Mouse (Mus musculus) hindbrain, embryonic 11.5 days (tissue): ENCODE data around the gene Arhgef6. TPM values are rescaled to one million over a fixed set of nuclear protein-coding genes. Genes with fewer than 3 reads are reported as not detected.

Source experiments
- ATAC-seq: fragments of 200-750 bp; cut with Nextera tagmentation; 2 replicates; pipeline ENCODE4 v1.8.0; 2017; ENCODE audit warnings: mild to moderate bottlenecking, moderate TSS enrichment, moderate library complexity; ENCODE audit not compliant: low FRiP score
- DNase-seq: peaks from one replicate; pipeline ENCODE4 v3.0.0-alpha.2; 2015; ENCODE audit warnings: low spot score
- H3K27ac ChIP-seq: fragments of 300-500 bp; sonication (generic); 2 replicates; pipeline ENCODE4 v1.5.1; 2014; ENCODE audit warnings: mild to moderate bottlenecking, low read depth, low read length
- H3K27me3 ChIP-seq: fragments of 300-500 bp; sonication (generic); 2 replicates; pipeline ENCODE4 v1.6.1; 2014; ENCODE audit warnings: mild to moderate bottlenecking, low read length, moderate library complexity, mixed read lengths; ENCODE audit not compliant: control insufficient read depth, insufficient read depth
- H3K36me3 ChIP-seq: fragments of 300-500 bp; sonication (generic); 2 replicates; pipeline ENCODE4 v1.6.1; 2014; ENCODE audit warnings: mild to moderate bottlenecking, low read length, moderate library complexity, mixed read lengths; ENCODE audit not compliant: control insufficient read depth, insufficient read depth
- H3K4me1 ChIP-seq: fragments of 300-500 bp; sonication (generic); replicated peaks from 2 replicates; pipeline ENCODE4 v1.6.1; 2014; ENCODE audit warnings: low read length, mixed read lengths; ENCODE audit not compliant: control insufficient read depth, insufficient read depth
- H3K4me2 ChIP-seq: fragments of 300-500 bp; sonication (generic); replicated peaks from 2 replicates; pipeline ENCODE4 v1.6.1; 2014; ENCODE audit warnings: mild to moderate bottlenecking, low read depth, low read length
- H3K4me3 ChIP-seq: fragments of 300-500 bp; sonication (generic); 2 replicates; pipeline ENCODE4 v1.5.1; 2014; ENCODE audit warnings: low read depth, low read length
- H3K9ac ChIP-seq: fragments of 300-500 bp; sonication (generic); 2 replicates; pipeline ENCODE4 v1.6.1; 2014; ENCODE audit warnings: low read depth, low read length
- H3K9me3 ChIP-seq: fragments of 300-500 bp; sonication (generic); 2 replicates; pipeline ENCODE4 v1.6.1; 2016; ENCODE audit warnings: low read length; ENCODE audit not compliant: control insufficient read depth
- WGBS: fragments of 180-500 bp; shearing (Covaris S2); extraction: QIAGEN DNeasy Blood & Tissue Kit; methylation state at CpG from one replicate; pipeline ENCODE4 v1.1.7; 2014; 5-methylcytosine and 5-hydroxymethylcytosine counted together
- polyA plus RNA-seq: library from polyadenylated mRNA; unstranded; fragments of >200 nt; fragmentation: Nextera tagmentation; extraction: Ambion mirVana; gene quantifications from 2 replicates; pipeline ENCODE4 v1.2.1, GENCODE M21; 2014

The Arhgef6 gene
- 13.3 and 14.5 TPM in 2 replicates for polyA plus RNA-seq

DNA sequence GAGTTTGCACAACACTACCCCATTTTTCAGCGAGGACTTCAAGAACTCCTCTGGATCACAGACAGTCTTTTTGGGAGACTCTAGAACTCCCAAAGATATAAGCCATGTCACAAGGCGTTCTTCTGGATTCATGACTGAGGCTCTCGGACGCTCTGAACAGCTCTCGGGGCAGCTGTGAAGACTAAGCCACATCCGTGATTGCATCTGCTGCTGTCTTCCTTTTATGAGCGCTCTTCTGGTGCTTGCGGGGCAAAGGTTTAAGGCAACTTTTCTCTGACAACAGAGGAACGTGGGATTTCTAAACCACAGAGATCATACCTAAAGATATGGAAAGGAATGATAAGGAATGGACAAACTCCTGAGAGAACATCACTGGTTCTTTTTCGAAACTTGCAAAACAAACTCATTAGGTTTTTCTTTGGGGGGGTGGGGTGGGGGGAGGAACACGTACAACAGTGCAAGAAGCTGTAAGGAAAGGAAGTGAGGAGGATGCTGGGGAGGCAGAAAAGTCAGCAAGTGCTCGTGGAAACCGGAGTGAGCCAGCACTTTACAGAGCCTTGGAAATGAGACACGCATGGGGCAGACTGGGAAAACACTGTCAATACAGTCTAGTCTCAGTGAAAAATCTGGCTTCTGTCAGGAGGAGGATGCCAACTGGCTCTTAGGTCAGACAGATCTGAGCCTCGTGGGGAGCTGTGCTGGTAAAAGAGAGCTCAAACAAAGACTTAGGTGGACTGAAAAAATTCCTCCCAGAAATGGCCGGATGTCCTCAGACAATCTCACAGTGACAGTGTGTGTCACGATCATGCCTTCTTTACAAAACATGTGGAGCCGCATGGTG, at the start of gene Arhgef6:
Gene Arhgef6 (minus strand): TSS at position 359 of the 841 bp plus-strand sequence.
- DNase-seq, result no peak

GRCm38 (mm10) chrX:57380915-57381314, 42.4 kb upstream of the Arhgef6 start:
- Histone ChIP-seq H3K4me2 (no peak overlapping the region), H3K36me3 (0 out of 2 replicates have a peak, but pooled peaks cover 2% of the 10 kb centered on the region), H3K4me3 (no peak overlapping the region), H3K9me3 (no peaks in the 10 kb centered on the region), H3K27ac (no peak overlapping the region), H3K27me3 (no peaks in the 10 kb centered on the region), H3K4me1 (no peaks in the 10 kb centered on the region), H3K9ac (no peak overlapping the region)
- no peak for ATAC-seq
- DNase-seq, result no peak
- 79% methylated on average over 5 of the region's 5 CpGs for WGBS

More for the DNA sequence above, at the start of gene Arhgef6:
- no peak within 1 kb of the TSS for H3K9ac ChIP-seq
- 71% methylated on average over 18 of the region's 18 CpGs for WGBS
- no peaks in the 10 kb centered on the region for H3K4me1 ChIP-seq
- H3K27ac ChIP-seq, result no peak within 1 kb of the TSS
- no peaks in the 10 kb centered on the region for H3K9me3 ChIP-seq
- no peak for ATAC-seq
- H3K36me3 ChIP-seq, result no peaks in the 10 kb centered on the region
- H3K27me3 ChIP-seq, result no peaks in the 10 kb centered on the region
- H3K4me2 ChIP-seq, result no peak within 1 kb of the TSS
- no peak within 1 kb of the TSS for H3K4me3 ChIP-seq

GRCm38 (mm10) chrX:57378579-57378978, 40.0 kb upstream of the Arhgef6 start:
- Histone ChIP-seq H3K36me3 (0 out of 2 replicates have a peak, but pooled peaks cover 2% of the 10 kb centered on the region), H3K4me2 (no peak overlapping the region)
- WGBS, result 75% methylated on average over 3 of the region's 3 CpGs

DNA sequence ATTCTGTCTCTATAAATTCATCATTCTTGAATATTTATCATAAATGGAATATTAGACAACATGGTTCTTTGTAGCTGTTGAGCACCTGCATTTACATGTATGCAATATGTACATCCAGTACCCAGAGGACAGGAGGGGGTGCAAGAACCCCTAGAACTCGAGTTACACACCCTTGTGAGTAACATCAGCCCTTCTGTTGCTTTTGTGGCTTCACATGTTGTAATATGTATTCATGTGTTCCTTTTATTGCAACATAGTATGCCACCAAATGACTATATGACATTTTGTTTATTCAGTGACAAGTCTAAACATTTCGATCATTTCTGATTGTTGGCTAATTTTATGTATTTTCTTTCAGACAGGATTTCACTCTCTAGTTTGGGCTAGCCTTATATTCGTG, 38.6 kb upstream of the Arhgef6 start:
- no peak overlapping the region for H3K27ac ChIP-seq
- no peaks in the 10 kb centered on the region for H3K4me1 ChIP-seq
- ATAC-seq (no peak), DNase-seq (no peak)
- no peaks in the 10 kb centered on the region for H3K27me3 ChIP-seq
- H3K4me2 ChIP-seq, result no peak overlapping the region
- no peak overlapping the region for H3K4me3 ChIP-seq
- 0 out of 2 replicates have a peak, but pooled peaks cover 2% of the 10 kb centered on the region for H3K36me3 ChIP-seq
- H3K9ac ChIP-seq, result no peak overlapping the region
- H3K9me3 ChIP-seq, result no peaks in the 10 kb centered on the region
- WGBS, result 83% methylated on average over 3 of the region's 3 CpGs

More at GRCm38 (mm10) chrX:57378579-57378978, 40.0 kb upstream of the Arhgef6 start:
- DNase-seq (no peak), ATAC-seq (no peak)
- no peak overlapping the region for H3K9ac ChIP-seq
- no peak overlapping the region for H3K4me3 ChIP-seq
- no peaks in the 10 kb centered on the region for H3K27me3 ChIP-seq
- no peaks in the 10 kb centered on the region for H3K4me1 ChIP-seq
- H3K27ac ChIP-seq, result no peak overlapping the region
- no peaks in the 10 kb centered on the region for H3K9me3 ChIP-seq

DNA sequence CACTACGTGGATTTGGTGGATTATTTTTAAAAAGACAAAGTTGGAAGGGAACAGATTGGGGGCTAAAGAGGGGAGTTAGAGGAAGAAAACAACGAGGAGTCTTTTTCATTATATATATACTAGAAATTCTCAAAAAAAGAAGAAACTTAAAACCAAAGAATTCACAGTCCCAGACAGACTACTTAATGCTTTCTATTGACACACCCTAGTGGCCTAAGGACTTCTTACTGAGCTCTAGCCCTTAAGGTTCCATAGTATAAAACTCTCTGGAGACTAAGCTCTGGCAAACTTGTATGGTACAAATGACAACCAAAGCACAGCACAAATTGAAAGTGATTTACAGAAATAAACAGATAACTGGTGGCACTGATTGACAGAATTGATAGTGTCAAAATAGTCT, 35.5 kb upstream of the Arhgef6 start:
- Histone ChIP-seq H3K9me3 (no peaks in the 10 kb centered on the region), H3K4me1 (no peaks in the 10 kb centered on the region), H3K27ac (no peak overlapping the region), H3K9ac (no peak overlapping the region), H3K36me3 (0 out of 2 replicates have a peak, but pooled peaks cover 2% of the 10 kb centered on the region), H3K4me3 (no peak overlapping the region), H3K4me2 (no peak overlapping the region), H3K27me3 (no peaks in the 10 kb centered on the region)
- no peak for ATAC-seq
- WGBS, result 88% methylated on average over 2 of the region's 2 CpGs
- no peak for DNase-seq

DNA sequence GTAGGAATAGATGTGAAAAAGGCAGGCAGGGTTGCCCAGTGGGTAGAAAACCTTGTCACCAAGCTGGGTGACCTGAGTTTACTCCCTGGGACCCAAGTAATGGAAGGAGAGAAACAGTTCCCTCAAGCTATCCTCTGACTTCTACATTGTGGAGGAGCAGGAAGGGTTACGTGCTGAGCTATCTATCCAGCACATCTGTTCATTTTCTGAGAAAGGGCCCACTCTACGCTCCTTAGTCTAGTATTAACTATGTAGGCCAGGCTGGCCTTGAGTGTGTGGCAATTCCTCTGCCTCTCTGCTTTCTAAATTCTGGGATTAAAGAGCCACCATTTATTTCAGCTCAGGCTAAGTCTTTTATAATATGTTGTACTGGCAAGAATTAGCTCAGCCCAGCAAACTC, 35.0 kb upstream of the Arhgef6 start:
- Histone ChIP-seq H3K9ac (no peak overlapping the region), H3K4me1 (no peaks in the 10 kb centered on the region), H3K27ac (no peak overlapping the region), H3K36me3 (0 out of 2 replicates have a peak, but pooled peaks cover 2% of the 10 kb centered on the region), H3K4me3 (no peak overlapping the region), H3K4me2 (no peak overlapping the region), H3K9me3 (no peaks in the 10 kb centered on the region), H3K27me3 (no peaks in the 10 kb centered on the region)
- no peak for ATAC-seq
- 97% methylated on average over 2 of the region's 2 CpGs for WGBS
- no peak for DNase-seq

DNA sequence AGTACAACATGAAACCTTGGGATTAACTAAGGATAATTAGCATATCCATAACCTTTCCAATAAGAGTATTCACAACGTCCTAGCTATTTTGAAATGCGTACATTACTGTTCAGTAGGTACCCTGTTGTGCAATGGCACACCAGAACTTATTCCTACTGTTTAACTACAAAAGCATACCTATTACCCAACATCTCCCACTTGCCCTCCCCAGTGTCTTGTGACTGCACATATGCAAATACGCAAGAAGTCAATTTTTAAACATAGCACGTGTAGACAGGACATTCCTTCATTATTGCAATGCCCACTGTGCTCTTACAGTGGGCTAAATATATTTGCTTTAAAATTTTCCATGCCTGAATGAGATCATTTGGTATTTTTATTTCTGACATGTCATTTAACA, 34.4 kb upstream of the Arhgef6 start:
- Histone ChIP-seq H3K27me3 (no peaks in the 10 kb centered on the region), H3K36me3 (0 out of 2 replicates have a peak, but pooled peaks cover 2% of the 10 kb centered on the region), H3K4me2 (no peak overlapping the region), H3K9ac (no peak overlapping the region), H3K4me1 (no peaks in the 10 kb centered on the region), H3K27ac (no peak overlapping the region), H3K9me3 (no peaks in the 10 kb centered on the region), H3K4me3 (no peak overlapping the region)
- ATAC-seq (no peak), DNase-seq (no peak)
- WGBS, result 84% methylated on average over 4 of the region's 4 CpGs

DNA sequence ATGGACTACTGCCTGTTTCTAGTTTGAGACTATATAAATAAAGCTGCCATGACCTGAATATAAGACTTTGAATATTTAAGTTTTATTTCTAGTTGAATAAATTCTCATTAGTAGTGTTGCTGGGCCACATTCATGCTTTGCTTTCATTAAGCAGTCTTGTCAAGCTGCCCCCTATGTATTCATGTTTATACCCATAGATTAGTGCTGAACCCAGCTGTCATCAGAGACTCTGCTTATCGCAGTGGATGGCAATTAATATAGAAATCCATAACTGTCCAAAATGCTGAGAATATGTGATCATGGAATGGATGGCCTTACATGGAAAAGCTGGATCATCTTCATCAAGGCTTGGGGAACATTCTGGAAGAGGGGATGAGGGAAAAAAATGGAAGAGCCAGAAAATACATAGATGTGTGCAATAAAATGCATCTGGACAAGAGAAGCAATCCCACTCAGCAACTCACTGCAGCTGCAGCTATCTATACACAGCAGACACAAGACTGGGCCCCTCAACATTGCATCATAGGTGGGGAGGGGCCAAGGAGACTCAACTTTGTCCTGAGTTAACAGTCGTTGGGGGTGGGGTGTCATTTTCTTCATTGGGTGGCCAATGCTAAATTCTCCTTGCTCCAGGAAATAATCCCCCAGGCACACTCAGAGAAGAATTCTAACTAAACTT, 26.5 kb upstream of the Arhgef6 start:
- Histone ChIP-seq H3K27ac (no peak overlapping the region), H3K27me3 (no peaks in the 10 kb centered on the region), H3K9ac (no peak overlapping the region), H3K4me2 (no peak overlapping the region), H3K4me3 (no peak overlapping the region), H3K4me1 (no peaks in the 10 kb centered on the region), H3K9me3 (no peaks in the 10 kb centered on the region), H3K36me3 (no peaks in the 10 kb centered on the region)
- 67% methylated on average over 2 of the region's 2 CpGs for WGBS
- no peak for DNase-seq
- ATAC-seq, result no peak
